Mouse (Mus musculus): ENCODE measurements around the gene Tesmin.

GRCm38 (mm10) chr19:3343929-3344328 lies 44.7 kb upstream of the Tesmin start:
- TF ChIP-seq CTCF (IDR thresholded peaks at IDR 0.05; ENCODE audit: control insufficient read depth, insufficient read depth, low read length) (no peak), POLR2A (IDR thresholded peaks at IDR 0.05; ENCODE audit: borderline replicate concordance, control insufficient read depth, low read depth, low read length) (no peak)

All from bone marrow, adult 2 months (tissue).